In the genomic region with DNA sequence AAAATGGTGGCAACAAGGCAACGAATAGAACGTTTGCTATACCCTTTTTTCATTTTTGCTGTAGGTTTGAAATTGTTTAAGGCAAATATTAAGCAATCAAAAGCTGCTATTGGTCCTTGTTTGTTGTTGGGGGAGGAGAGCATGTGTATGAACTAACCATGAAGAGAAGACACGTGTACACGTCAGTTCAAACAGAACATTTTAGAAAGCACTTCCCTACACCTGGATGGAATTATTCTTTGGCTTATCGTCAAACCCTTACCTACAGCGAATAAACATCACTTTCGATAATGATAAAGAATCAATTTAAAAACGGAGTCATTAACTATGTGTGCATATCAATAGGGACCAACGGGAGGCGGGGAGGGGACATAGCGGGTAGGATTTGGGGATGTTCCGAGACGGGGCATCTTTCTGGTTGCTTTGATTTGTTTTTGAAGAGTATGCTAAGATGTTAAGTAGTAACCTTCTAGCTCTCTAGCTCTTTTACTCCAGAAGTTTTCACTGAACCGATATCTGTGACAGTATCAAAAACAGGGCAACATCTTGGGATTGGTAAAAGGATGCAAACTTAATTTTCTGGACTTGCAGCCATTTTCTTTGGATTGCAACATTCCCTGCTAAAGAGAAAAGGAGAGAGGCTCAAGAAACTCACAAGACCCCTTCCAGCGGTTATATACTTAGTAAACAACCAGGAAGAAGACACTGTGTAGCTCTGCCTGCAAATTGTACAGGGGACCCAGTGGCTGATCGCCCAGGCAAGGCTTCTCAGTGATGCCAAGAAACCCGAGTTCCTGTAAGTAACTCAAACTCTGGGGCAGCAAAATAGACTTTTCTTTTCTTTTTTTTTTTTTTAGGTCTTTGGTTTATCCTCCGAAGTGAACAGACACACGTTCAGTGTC, we compare ENCODE assay signal across 1 mouse cellular context.
TF ChIP-seq lines count a peak whose summit lies in the region.

No protein-coding gene starts in this region.

TF ChIP-seq in MEL, 35 proteins besides CTCF, POLR2A, EP300 and RAD21:
- TF ChIP-seq ZNF384 (IDR thresholded peaks at IDR 0.05; ENCODE audit: low read depth, low read length) (no peak), ETS1 (IDR thresholded peaks at IDR 0.05; ENCODE audit: low read depth, low read length) (no peak), MEF2A (IDR thresholded peaks at IDR 0.05; ENCODE audit: extremely low read depth, insufficient replicate concordance, low read depth, low read length, poor library complexity, severe bottlenecking) (no peak), RCOR1 (IDR thresholded peaks at IDR 0.05; ENCODE audit: low read depth, low read length) (no peak), MXI1 (IDR thresholded peaks at IDR 0.05; ENCODE audit: low read depth, low read length) (no peak), MYC (IDR thresholded peaks at IDR 0.05; ENCODE audit: low read depth, low read length) (no peak), ZMIZ1 (IDR thresholded peaks at IDR 0.05; ENCODE audit: low read depth, low read length) (no peak), ZC3H11A (IDR thresholded peaks at IDR 0.05; ENCODE audit: low read depth, low read length) (no peak), MYB (IDR thresholded peaks at IDR 0.05; ENCODE audit: low read depth, low read length) (no peak), KAT2A (conservative IDR thresholded peaks at IDR 0.05; ENCODE audit: low read depth, low read length) (no peak), MAFK (IDR thresholded peaks at IDR 0.05; ENCODE audit: borderline replicate concordance, low read depth, low read length) (no peak), ZKSCAN1 (IDR thresholded peaks at IDR 0.05; ENCODE audit: low read depth, low read length) (no peak), E2F4 (IDR thresholded peaks at IDR 0.05; ENCODE audit: borderline replicate concordance, low read depth, low read length) (no peak), CHD2 (IDR thresholded peaks at IDR 0.05; ENCODE audit: low read length) (no peak)
